Mouse (Mus musculus) neural tube, embryonic 10.5 days (tissue): Measurements from ENCODE around the gene Gm10190.
A peak's percentile ranks its signal among the peaks of the same experiment; 100 is the strongest.
"Not testable (repeated sequence)": the region's sequence is repeated elsewhere in the genome, so short reads cannot be mapped to it uniquely, and the experiment has no call there.

Experiments
- DNase-seq: peaks from one replicate; pipeline ENCODE4 v3.0.0-alpha.2; 2017; ENCODE audit warnings: low spot score; ENCODE audit errors: extremely low spot score

The Gm10190 gene

DNA sequence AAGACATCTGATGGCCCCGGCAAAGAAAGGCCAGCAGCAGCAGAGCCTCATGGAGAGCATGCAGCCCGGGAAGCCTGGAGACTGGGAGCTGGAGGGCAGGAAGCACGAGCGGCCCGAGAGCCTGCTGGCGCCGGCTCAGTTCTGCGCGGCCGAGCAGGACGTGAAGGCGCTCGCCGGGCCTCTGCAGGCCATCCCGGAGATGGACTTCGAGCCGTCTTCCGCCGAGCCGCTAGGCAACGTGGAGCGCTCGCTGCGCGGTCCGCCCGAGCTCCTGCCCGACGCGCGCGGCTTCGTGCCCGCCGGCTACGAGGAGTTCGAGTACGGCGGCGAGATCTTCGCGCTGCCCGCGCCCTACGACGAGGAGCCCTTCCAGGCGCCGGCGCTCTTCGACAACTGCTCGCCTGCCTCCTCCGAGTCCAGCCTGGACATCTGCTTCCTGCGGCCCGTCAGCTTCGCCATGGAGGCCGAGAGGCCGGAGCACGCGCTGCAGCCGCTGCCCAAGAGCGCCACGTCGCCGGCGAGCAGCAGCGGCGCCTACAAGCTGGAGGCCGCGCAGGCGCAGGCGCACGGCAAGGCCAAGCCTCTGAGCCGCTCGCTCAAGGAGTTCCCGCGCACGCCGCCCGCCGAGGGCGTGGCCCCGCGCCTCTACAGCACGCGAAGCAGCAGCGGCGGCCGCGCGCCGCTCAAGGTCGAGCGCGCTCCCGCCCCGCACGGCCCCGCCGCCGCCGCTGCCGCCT is at the start of gene Gm10190:
Gene Gm10190, minus strand, starts transcription at position 553 of the 737 bp plus-strand sequence.
- DNase-seq: peak; percentile 86

DNA sequence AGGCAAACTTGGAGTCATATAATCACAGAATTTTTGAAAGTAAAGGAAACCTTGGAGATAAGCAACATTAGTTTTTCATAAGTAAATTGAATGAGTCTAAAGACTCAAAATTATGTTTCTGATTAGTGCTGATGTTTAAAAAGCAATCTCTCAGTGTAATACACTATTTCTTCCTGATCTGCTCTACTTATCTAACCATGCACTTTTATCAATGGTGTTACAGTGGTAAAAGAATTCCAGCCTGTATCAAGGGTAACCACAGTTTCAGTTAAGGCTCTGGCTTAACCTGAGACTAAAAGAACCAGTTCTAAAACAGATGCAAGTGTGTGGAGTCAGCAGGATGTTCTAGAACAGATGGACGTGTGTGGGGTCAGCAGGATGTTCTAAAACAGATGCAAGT is 47.7 kb upstream of the Gm10190 start:
- DNase-seq: no peak

DNA sequence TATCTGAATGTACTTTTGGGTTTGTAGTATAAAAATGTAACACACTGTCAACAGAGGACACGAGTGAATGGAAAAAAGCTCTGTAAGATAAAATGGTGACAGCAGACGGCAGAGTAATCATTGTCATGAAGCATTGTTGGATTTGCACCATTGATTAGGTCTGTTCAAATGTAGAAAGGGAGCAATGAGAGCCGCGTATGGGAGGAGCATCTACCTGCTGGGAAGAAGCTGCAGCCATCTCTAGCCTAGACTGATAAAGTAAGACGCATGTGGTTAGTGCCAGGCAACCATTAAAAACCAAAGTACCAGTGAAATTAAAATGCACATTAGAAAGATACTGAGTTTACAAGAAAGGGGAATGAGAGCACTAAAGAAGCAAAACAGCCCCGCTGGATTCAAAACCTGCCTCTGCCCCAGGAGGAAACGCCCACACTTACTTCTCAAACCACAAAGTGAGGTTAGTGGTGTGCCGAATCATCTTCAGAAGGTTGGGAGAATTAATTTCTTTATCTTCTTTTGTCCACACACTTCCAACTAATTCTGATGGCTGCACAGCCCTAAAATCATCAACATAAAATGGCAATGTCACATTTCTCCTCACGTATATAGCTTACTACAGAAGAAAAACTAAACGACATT is 45.4 kb upstream of the Gm10190 start:
- DNase-seq: no peak

DNA sequence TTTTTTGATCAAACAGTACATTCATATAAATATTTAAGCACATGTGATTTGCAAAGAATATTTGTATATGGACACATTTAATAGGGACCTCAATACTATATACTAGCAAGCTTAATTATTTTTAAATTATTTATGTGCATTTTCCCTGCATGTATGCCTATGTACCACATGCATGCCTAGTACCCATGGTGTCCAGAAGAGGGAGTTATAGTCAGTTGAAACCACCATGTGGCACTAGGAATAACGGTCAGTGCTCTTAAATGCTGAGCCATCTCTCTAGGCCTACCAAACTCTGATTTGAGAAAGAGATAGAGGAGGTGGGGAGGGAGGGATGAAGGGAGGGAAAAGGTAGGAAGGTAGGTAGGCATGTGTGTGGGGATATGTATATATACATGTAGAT is 37.8 kb upstream of the Gm10190 start:
- DNase-seq: no peak

DNA sequence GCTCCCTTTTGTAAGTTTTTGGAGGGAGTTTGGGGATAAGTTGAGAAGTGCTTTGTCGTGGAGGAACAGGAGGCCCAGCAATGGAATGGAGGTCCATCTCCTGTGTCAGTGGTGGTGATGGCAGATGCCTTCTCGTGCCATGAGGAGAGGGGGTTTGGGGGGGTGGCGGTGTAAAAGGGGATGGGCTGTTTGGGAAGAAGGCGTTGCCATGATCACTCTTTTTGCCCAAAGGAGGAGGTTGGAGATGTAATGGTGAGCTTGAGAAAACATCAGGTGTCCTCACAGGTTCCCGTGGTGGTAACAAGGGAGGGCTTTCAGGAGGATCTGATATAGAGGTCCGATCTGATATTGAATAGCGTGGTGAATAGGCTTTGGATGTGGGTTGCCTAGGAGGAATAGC is 24.9 kb upstream of the Gm10190 start:
- DNase-seq: no peak

DNA sequence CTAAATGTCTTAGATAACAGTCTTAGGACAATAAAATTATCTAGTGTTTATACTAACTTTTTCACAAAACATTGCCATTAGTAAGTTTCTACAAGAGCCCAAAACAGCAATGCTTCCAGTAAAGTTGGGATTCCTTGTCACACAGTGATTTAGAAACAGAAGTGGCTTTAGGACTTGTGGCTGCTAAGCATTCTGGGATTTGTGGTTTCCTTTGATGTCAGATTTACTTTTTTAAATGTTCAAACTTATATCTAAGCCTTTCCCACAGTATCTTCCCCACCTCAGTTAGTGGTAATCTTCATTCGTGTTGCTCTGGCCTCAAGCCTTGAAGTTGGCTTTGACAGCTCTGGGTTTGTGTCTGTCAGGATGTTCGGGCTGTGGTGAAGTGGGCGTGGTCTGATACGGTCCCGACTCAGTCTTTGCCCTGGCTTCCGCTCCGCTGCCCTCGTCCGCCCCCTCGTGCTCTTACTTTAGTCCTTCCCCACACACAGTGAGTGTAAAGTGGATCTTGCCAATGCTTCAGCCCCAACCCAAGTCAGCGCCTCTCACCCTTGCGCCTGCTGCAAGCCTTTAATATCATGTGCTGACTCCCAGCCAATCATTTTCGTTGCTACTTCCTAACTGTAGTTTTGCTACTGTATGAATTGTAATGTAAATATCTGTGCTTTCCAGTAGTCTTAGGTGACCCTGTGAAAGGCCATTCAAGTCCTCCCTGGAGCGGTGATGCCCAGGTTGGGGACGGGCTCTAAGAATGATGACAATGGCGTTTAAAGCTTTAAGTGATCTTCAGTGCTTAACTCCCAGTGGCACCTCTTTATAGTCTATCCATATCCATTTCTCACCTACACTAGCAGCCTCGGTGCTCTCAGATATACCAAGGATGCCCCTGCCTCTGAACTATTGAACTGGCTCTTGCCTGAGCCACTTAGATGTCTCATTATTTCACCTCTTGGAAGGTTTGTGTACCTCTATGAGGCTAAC is 18.4 kb upstream of the Gm10190 start:
- DNase-seq: peak; percentile 54

DNA sequence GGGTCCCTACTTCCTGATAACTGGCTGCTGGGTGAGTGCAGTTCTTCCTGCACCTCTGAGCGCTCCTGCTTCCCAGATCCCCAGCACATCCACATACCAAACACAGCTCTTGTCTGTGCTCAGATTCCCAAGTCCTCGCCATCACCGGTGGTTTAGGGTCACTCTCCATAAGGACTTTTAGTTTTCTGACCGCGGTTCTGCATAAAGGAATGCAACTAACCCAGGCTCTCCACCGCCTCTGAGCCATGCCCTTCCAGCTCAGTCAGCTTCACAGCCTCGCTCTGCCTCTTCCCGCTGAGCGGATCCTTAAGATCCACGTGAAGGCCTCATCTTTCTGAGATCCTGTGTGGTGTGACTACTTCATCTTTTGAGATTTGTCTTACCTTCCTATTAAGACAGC is 16.7 kb upstream of the Gm10190 start:
- DNase-seq: no peak

DNA sequence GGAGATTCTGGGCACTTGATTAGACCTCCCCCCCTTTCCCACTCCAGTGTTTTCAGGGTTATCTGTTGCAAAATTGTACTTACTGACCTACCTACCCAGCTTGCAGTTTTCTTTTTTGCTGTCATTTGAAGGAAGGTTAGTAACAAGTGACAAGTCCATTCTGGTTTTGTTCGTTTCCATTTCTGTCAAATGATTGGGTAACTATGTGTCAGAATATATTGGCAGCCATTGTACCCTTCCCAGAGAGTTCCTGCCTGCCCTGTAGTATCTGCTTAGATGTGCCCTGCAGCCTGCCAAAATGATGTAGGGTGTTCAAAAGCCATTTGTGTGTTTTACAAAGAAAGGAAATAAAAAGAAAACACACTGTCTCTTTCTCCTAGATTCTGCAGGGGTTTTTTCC is 12.3 kb upstream of the Gm10190 start:
- no peak for DNase-seq

DNA sequence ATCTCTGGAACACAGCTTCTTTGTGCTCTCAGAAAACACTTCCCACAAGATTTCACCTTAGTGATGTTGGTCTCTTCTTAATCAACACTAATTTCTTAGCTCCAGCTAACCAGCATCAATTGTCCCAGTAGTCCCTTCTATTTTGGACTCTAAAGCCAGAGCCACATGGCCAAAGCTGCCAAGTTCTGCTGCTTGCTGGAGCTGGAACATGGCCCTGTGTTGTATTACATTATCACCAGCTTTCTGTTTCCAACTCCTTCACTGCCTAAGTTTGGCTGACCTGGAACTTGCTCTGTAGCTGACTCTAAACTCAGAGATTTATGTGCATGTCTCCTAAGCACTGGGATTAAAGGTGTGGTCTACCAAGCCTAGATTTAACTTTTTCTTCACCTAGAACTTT is 5.0 kb upstream of the Gm10190 start:
- not testable (repeated sequence) for DNase-seq

DNA sequence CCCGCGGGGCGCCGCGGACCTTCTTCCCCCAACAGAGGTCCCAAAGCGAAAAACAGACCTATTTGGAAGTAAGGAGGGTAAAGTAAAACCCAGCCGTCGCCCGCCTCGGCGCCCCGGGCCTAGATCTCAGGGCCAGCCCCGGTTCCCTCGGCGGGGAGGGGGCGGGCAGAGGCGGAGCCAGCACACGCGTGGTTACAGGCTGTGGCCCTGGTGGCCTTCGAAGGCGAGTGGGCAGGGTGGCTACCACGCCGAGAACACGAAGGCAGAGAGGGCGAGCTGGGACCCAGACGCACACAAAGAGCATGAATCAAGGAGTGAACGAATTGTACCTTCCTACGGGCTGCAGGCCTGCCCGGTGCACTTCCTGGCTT is 370 bp upstream of the Gm10190 start:
- no peak for DNase-seq

DNA sequence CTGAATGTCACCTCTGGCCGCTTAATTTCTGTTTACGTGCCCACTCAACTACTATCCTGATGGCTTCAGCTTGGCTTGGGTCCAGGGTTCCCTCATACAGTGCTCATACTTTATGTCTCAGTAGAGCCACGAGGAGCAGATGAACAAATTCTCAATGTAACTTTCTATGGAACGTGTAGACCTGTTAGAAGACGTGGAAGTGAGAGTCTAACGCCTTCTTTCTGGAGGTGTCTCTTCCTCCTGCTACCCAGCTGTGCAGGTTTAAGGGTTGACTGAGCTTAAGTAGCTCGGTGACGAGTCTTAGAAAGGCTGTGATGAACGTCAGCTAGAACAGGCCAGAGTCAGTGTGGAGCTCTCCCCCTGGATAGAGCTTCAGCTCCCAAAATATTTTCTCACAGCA is 4.7 kb downstream of the Gm10190 start:
- no peak for DNase-seq

DNA sequence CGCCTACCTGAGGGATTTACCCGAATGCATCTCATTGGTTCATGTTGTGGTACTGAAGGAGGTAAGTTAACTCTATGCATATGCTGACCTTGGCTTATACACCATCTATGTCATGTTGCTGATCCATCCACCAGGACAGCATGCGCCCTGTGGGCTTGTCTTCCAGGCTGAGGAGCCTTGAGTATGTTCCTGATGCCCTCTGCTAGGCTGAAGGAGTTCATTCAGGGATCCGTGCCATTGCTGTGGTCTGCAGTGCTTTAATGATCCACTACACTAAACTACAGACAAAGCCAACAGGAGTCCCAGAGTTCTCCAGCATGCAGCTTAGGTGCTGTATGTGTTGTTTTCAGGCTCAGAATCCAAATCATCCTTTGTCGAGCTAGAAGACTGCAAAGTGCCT is 6.1 kb downstream of the Gm10190 start:
- no peak for DNase-seq

DNA sequence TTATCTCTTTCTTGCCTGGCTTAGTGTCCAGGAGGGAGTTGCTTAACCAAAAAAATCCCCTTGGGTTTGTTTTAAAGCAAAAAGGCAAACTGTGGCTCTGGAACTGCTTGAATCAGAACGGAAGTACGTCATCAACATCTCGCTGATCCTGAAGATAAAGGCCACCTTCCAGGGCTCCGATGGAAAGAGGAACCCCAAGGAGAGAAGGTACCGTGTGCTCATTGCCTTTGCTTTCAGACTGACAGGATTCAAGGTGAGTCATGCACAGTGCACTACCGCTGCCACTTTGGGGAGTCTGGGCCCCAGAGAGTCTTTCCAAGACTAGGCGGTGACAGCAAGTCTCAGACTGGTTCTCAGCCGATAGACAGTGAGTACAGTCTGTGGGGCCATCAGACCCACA is 13.1 kb downstream of the Gm10190 start:
- DNase-seq: no peak

DNA sequence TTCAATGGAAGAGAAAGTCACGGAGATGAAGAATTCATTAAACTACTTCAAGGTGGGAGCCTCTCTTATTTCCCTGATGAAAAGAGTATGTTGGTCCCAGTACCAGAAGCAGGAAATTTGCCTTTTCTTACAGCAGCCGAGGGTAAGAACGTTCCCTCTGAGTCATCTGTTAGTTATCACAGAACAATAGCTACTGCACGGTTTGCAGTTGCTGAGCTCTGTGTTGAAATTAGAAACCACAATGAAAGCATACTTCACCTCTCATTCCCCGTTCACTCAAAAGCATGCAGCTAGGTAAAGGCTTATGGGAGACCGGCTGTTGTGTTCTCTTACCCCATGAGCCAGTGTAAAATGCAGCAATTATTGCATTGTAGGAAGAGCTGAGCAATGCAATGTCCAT is 26.1 kb downstream of the Gm10190 start:
- no peak for DNase-seq

DNA sequence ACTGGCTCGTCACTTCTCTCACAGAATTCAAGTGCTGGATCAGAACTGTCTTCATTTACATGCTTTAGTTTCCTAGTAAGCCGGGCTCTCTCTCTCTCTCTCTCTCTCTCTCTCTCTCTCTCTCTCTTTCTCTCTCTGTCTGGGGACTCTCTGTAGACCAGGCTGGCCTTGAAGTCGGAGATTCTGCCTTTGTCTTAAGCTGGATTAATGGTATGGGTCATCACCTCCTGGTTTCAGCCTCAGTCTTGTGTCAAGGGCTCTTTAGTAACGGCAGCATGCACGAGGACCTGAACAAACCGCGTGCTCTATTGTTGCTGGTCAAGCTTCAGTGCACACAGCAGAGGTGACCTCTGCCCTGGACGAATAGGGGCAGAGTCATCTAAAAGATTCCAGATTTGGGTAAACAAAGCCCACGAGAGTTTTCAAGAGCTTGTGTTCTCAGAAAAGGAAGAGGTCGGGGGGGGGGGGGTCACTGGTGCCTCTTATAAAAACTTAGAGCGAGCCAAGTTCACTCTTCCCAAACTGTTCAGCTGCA is 26.7 kb downstream of the Gm10190 start:
- DNase-seq: peak; percentile 33

DNA sequence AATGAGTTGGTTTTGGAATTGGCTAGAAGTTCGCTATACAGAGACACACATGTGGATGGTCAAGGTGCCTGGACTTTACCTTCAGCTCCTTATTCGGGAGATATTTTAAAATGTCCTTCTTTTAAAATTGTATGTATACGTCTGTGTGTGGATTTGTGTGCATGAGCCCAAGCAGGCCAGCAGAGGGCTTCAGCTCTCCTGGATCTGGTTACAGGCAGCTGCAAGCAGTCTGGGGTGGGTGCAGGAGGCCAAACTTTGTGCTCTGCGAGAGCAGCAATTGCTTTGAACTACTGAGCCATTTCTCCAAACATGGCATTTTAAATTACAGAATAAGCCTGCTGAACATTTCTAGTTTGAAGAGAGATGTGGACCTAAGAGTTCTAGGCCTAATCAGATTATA is 28.1 kb downstream of the Gm10190 start:
- no peak for DNase-seq

DNA sequence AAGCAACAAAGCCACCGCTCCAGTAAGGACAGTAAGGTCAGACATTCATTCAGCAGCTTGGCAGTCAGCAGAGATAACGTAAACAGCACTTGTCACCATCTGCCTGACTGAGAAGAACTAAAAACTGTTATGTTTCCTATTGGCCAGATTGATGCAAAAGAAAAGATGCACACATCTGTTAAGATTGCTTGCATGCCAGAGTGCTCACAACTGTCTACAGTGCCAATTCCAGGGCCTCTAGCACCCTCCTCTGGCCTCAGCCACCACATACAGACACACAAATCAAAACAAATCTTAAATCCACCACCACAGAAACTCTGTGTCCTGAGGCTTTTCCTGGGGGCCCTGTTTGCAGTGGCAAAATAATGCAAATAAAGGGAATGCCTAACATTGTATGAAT is 41.0 kb downstream of the Gm10190 start:
- no peak for DNase-seq

DNA sequence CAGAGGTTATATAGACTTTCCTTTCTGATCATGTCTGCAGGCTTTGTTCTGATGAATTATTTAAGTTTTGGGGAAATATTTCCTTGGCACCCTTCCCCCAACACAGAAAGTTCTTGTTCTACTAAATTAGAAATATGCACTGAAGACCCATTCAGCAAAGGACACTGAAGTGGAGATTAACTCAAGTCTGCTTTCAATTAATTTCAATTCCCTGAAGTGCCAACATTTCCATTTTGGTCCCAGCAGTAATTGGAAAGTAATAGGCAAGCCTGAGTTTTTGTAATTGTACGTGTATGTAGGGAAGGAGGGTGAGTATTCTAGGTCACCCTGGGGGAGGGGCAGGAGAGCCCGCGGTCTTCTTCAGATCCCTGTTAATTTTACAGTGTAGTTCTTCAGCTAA is 46.9 kb downstream of the Gm10190 start:
- DNase-seq: no peak

DNA sequence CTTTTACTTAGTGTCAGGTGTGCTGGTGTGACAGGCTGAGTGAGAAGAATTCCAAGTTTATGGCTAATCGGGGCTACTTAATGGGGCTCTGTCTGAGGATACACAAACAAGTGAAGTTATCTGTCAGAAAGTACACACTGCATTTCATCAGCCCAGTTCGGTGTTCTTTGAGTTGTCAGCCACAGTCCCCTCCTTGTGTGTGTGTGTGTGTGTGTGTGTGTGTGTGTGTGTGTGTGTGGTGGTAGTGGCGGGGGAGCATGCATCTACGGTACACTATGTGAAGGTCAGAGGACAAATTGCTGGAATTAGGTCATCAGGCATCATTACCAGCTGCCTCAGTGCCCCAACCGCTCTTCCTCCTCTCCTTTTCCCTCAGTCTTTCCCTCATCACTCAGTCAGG is 47.9 kb downstream of the Gm10190 start:
- no peak for DNase-seq

DNA sequence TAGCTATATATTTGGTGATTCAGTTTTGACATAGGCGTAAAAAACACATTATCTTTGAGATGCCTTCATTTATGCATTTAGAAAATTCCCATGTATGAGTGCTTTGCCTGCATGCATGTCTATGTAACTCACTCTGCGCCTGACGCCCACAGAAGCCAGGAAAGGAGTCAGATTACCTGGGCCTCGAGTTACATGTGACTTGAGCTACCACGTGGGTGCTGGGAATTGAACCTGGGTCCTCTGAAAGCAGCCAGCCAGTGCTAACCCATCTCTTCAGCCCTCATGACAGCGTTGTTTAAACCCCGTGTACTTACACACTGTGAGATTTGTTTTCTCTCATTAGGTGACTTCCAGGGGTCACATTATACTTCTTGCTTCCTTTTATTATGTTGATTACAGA is 48.8 kb downstream of the Gm10190 start:
- DNase-seq: no peak

DNA sequence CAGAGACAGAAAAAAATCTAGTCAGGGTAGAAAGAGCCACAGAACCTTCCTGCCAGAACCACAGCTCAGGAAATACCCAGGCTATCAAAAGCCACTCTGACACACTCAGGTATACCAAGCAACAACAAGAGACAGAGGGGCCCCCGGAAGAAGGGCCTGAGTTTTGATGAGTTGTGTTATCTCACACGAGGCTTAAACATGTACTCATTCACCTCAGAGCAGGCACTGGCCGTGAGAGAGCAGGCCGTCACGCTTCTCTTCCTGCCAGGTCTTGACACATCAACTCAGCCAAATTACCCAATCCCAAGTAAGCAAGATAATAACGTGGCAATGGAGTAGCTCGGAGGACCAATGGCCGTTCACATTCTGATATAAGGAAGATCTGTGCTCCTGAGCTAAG is 49.7 kb downstream of the Gm10190 start:
- DNase-seq: no peak
